Mouse (Mus musculus) inflammation-experienced regulatory T-cells, adult 6 months (primary cell): Measurements from ENCODE around the gene Gm9964. TPM values are rescaled to one million over a fixed set of nuclear protein-coding genes. Genes with fewer than 3 reads are reported as not detected.
"Not testable (repeated sequence)": the region's sequence is repeated elsewhere in the genome, so short reads cannot be mapped to it uniquely, and the experiment has no call there.

Source experiments
- ATAC-seq: one replicate; pipeline ENCODE4 v1.8.0; 2017
- polyA plus RNA-seq, 3 experiments: library from polyadenylated mRNA; unstranded; fragments of 100-300 nt; shearing (Covaris generic); gene quantifications; one replicate each; pipeline ENCODE4 v1.2.1; 2017

Gene Gm9964
- polyA plus RNA-seq, 3 experiments from 2014 or later = not detected

GRCm38 (mm10) chr11:79296167-79296566 is 539 bp downstream of the Gm9964 start:
- ATAC-seq = no peak

- ATAC-seq = no peak
Measured at GRCm38 (mm10) chr11:79293971-79294370, 2.7 kb downstream of the Gm9964 start.

- ATAC-seq = no peak
Measured at GRCm38 (mm10) chr11:79293025-79293424, 3.7 kb downstream of the Gm9964 start.

- ATAC-seq = no peak
Measured at GRCm38 (mm10) chr11:79292130-79292529, 4.6 kb downstream of the Gm9964 start.

- ATAC-seq = no peak
Measured at GRCm38 (mm10) chr11:79291651-79292050, 5.1 kb downstream of the Gm9964 start.

GRCm38 (mm10) chr11:79290473-79290872 is 6.2 kb downstream of the Gm9964 start:
- ATAC-seq = no peak

GRCm38 (mm10) chr11:79288913-79289640 is 7.6 kb downstream of the Gm9964 start:
- no peak for ATAC-seq

GRCm38 (mm10) chr11:79288278-79288843 is 8.3 kb downstream of the Gm9964 start:
- no peak for ATAC-seq

GRCm38 (mm10) chr11:79287447-79287846 is 9.3 kb downstream of the Gm9964 start:
- ATAC-seq = no peak

- ATAC-seq = no peak
Measured at GRCm38 (mm10) chr11:79286305-79286799, 10.4 kb downstream of the Gm9964 start.

GRCm38 (mm10) chr11:79283350-79284030 is 13.2 kb downstream of the Gm9964 start:
- no peak for ATAC-seq

- no peak for ATAC-seq
Measured at GRCm38 (mm10) chr11:79281396-79281795, 15.3 kb downstream of the Gm9964 start.

GRCm38 (mm10) chr11:79279732-79280405 is 16.8 kb downstream of the Gm9964 start:
- ATAC-seq = no peak

- no peak for ATAC-seq
Measured at GRCm38 (mm10) chr11:79273757-79274156, 22.9 kb downstream of the Gm9964 start.

GRCm38 (mm10) chr11:79273039-79273438 is 23.7 kb downstream of the Gm9964 start:
- ATAC-seq = no peak

GRCm38 (mm10) chr11:79267171-79267570 is 29.5 kb downstream of the Gm9964 start:
- ATAC-seq = no peak

GRCm38 (mm10) chr11:79264376-79264775 is 32.3 kb downstream of the Gm9964 start:
- ATAC-seq = no peak

GRCm38 (mm10) chr11:79260126-79260525 is 36.6 kb downstream of the Gm9964 start:
- ATAC-seq = not testable (repeated sequence)

GRCm38 (mm10) chr11:79258738-79259137 is 38.0 kb downstream of the Gm9964 start:
- no peak for ATAC-seq

- ATAC-seq = peak; percentile 86
Measured at GRCm38 (mm10) chr11:79254391-79255098, 42.2 kb downstream of the Gm9964 start, which contains the start of gene Wsb1. TSS of gene Wsb1 (minus strand) at chr11:79254671.

- ATAC-seq = peak; percentile 23
Measured at GRCm38 (mm10) chr11:79253542-79254390, 42.9 kb downstream of the Gm9964 start.
